Mouse (Mus musculus): ENCODE measurements around the gene Slc17a9. TPM values are rescaled to one million over a fixed set of nuclear protein-coding genes. Genes with fewer than 3 reads are reported as not detected.

Slc17a9 gene
- 0.31 and 1.4 TPM in 2 replicates for polyA plus RNA-seq (2015; fragmentation: Nextera tagmentation; extraction: Ambion mirVana)

GRCm38 (mm10) chr2:180724585-180725413, at the start of gene Slc17a9:
Slc17a9 (plus strand) TSS chr2:180725263.
- H3K9ac ChIP-seq (replicated peaks): no peak within 1 kb of the TSS
- 7% methylated on average over 18 of the region's 18 CpGs for WGBS
- ATAC-seq (ENCODE audit: low FRiP score): no peak
- peaks cover 45% of the 10 kb centered on the region for H3K36me3 ChIP-seq
- no peak within 1 kb of the TSS for H3K4me3 ChIP-seq (replicated peaks)
- peak within 1 kb of the TSS; percentile 34 for H3K4me2 ChIP-seq
- no peaks in the 10 kb centered on the region for H3K27me3 ChIP-seq (replicated peaks)
- H3K27ac ChIP-seq (replicated peaks): no peak within 1 kb of the TSS
- H3K9me3 ChIP-seq (replicated peaks): no peaks in the 10 kb centered on the region
- H3K4me1 ChIP-seq: peaks cover 8% of the 10 kb centered on the region

- 92% methylated on average over 2 of the region's 2 CpGs for WGBS
- Histone ChIP-seq H3K9ac (replicated peaks) (no peak overlapping the region), H3K36me3 (peaks cover 53% of the 10 kb centered on the region), H3K4me1 (no peaks in the 10 kb centered on the region), H3K27me3 (replicated peaks) (no peaks in the 10 kb centered on the region), H3K4me3 (replicated peaks) (no peak overlapping the region), H3K9me3 (replicated peaks) (no peaks in the 10 kb centered on the region), H3K27ac (replicated peaks) (no peak overlapping the region), H3K4me2 (no peak overlapping the region)
- ATAC-seq (ENCODE audit: low FRiP score): no peak
Observed at GRCm38 (mm10) chr2:180676706-180677105, 48.4 kb upstream of the Slc17a9 start.

DNA sequence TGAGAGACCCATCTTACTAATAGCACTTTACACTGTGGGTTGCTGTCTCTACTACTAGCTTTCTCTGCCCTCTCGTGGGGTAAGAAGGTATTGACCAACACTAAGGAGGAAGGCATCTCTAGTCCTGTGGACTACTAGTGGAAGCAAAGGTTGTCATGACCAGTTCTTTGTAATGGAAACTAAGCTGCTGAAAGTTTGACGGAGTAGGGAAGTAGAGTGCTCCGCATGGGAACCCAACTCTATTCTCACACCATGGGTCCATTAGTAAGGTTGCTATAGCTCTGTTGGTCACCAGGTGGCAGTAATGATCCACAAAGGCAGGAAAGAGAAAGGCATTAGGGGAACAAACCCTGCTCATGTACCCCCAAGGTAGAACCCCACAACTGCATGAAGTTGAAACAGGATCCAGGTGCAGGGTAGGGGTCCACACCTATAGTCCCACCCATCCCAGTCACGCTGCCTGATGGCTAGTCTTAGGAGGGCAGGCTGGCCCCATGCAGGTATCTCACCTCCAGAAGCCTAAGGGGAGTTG, 46.4 kb upstream of the Slc17a9 start:
- peaks cover 54% of the 10 kb centered on the region for H3K36me3 ChIP-seq
- 21% methylated on average over 4 of the region's 4 CpGs for WGBS
- no peaks in the 10 kb centered on the region for H3K27me3 ChIP-seq (replicated peaks)
- no peaks in the 10 kb centered on the region for H3K4me1 ChIP-seq
- no peak overlapping the region for H3K4me2 ChIP-seq
- no peak overlapping the region for H3K27ac ChIP-seq (replicated peaks)
- H3K4me3 ChIP-seq (replicated peaks): no peak overlapping the region
- peak; percentile 45; the same call in 1 of the 2 replicates for ATAC-seq (ENCODE audit: low FRiP score)
- H3K9ac ChIP-seq (replicated peaks): no peak overlapping the region
- no peaks in the 10 kb centered on the region for H3K9me3 ChIP-seq (replicated peaks)

- no peak overlapping the region for H3K27ac ChIP-seq (replicated peaks)
- no peaks in the 10 kb centered on the region for H3K27me3 ChIP-seq (replicated peaks)
- WGBS: 70% methylated on average over 2 of the region's 2 CpGs
- H3K9ac ChIP-seq (replicated peaks): no peak overlapping the region
- peaks cover 64% of the 10 kb centered on the region for H3K36me3 ChIP-seq
- no peak overlapping the region for H3K4me2 ChIP-seq
- no peaks in the 10 kb centered on the region for H3K9me3 ChIP-seq (replicated peaks)
- no peaks in the 10 kb centered on the region for H3K4me1 ChIP-seq
- no peak overlapping the region for H3K4me3 ChIP-seq (replicated peaks)
- no peak for ATAC-seq (ENCODE audit: low FRiP score)
Observed at GRCm38 (mm10) chr2:180681225-180681624, 43.8 kb upstream of the Slc17a9 start.

- Histone ChIP-seq H3K27ac (replicated peaks) (no peak overlapping the region), H3K9me3 (replicated peaks) (no peaks in the 10 kb centered on the region), H3K4me2 (no peak overlapping the region), H3K9ac (replicated peaks) (no peak overlapping the region), H3K4me1 (no peaks in the 10 kb centered on the region), H3K4me3 (replicated peaks) (no peak overlapping the region), H3K27me3 (replicated peaks) (no peaks in the 10 kb centered on the region), H3K36me3 (peaks cover 87% of the 10 kb centered on the region)
- ATAC-seq (ENCODE audit: low FRiP score): no peak
- 87% methylated on average over 2 of the region's 2 CpGs for WGBS
Observed at GRCm38 (mm10) chr2:180683524-180683923, 41.5 kb upstream of the Slc17a9 start.

DNA sequence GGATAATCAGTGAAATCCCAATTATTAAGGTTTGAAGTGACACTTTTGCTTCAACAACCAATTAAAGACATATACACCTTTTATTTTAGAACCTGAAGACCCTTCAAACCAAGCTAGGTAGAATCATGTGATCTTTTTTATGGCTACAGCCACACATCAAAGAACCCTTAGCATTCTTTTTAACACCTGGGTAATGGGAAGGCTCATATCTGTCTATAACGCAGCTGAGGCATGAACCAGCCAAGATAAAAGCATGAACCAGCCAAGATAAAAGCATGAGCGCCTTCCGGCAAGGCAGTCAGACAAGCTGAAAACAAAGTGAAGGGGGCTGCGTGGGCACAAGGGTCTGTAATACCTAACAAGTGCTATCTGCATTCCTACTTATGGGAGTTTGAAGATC, 41.0 kb upstream of the Slc17a9 start:
- H3K36me3 ChIP-seq: peaks cover 92% of the 10 kb centered on the region
- 93% methylated on average over 4 of the region's 4 CpGs for WGBS
- no peaks in the 10 kb centered on the region for H3K4me1 ChIP-seq
- H3K9me3 ChIP-seq (replicated peaks): no peaks in the 10 kb centered on the region
- no peak overlapping the region for H3K4me2 ChIP-seq
- H3K27me3 ChIP-seq (replicated peaks): no peaks in the 10 kb centered on the region
- no peak overlapping the region for H3K9ac ChIP-seq (replicated peaks)
- ATAC-seq (ENCODE audit: low FRiP score): no peak
- H3K27ac ChIP-seq (replicated peaks): no peak overlapping the region
- H3K4me3 ChIP-seq (replicated peaks): no peak overlapping the region

DNA sequence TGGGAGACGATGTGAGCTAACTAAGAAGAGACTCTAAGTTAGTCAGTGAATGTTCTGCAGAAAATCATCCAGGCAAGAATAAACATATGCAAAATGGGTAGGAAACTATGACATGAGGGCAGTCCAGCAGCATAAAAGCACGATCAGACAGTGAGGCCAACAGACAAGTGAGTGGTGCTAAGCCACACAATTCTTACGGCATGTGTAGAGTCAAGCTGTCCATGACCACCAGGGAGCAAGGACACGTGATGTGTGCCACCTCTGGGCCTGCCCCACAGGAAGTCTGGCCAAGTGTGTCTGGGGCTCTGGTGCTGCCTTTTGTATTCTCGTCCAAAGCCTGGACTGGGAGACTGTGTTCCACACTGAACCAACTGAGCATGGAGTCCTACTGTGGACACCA, 35.2 kb upstream of the Slc17a9 start:
- Histone ChIP-seq H3K4me3 (replicated peaks) (no peak overlapping the region), H3K27me3 (replicated peaks) (no peaks in the 10 kb centered on the region), H3K9ac (replicated peaks) (no peak overlapping the region), H3K4me2 (no peak overlapping the region), H3K9me3 (replicated peaks) (no peaks in the 10 kb centered on the region), H3K4me1 (peaks cover 14% of the 10 kb centered on the region), H3K27ac (replicated peaks) (no peak overlapping the region), H3K36me3 (peaks cover 57% of the 10 kb centered on the region)
- 87% methylated on average over 5 of the region's 5 CpGs for WGBS
- ATAC-seq (ENCODE audit: low FRiP score): no peak

DNA sequence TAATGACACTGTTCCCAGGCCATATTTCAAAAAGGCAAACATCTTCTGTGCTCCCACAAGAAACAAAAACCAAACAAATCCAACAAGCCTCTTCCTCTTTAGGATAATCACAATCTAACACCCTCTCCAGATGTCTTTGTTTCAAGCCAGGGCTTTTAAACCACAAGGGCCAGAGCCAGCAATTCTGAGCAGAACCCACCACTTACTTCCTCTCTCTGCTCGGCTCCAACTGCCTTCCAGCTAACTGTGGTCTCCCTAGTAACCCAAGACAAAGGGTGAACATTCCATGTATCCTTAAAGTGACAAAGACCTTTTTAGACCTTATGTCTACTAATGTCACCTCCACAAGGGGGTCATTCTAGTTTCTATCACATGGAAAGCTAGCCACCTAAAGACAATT, 32.4 kb upstream of the Slc17a9 start:
- 0% methylated on average over 1 of the region's 1 CpGs for WGBS
- no peak overlapping the region for H3K9ac ChIP-seq (replicated peaks)
- no peaks in the 10 kb centered on the region for H3K27me3 ChIP-seq (replicated peaks)
- H3K4me2 ChIP-seq: peak overlapping the region; percentile 15; the same call in 1 of the 2 replicates
- peak; percentile 50; the same call in 1 of the 2 replicates for ATAC-seq (ENCODE audit: low FRiP score)
- H3K4me3 ChIP-seq (replicated peaks): no peak overlapping the region
- H3K27ac ChIP-seq (replicated peaks): peak overlapping the region; percentile 71
- peaks cover 30% of the 10 kb centered on the region for H3K36me3 ChIP-seq
- no peaks in the 10 kb centered on the region for H3K9me3 ChIP-seq (replicated peaks)
- H3K4me1 ChIP-seq: peaks cover 21% of the 10 kb centered on the region

- H3K4me1 ChIP-seq: peaks cover 36% of the 10 kb centered on the region
- H3K36me3 ChIP-seq: peaks cover 5% of the 10 kb centered on the region
- WGBS: 68% methylated on average over 2 of the region's 2 CpGs
- no peak for ATAC-seq (ENCODE audit: low FRiP score)
- H3K9ac ChIP-seq (replicated peaks): no peak overlapping the region
- H3K9me3 ChIP-seq (replicated peaks): no peaks in the 10 kb centered on the region
- no peak overlapping the region for H3K4me3 ChIP-seq (replicated peaks)
- H3K27ac ChIP-seq (replicated peaks): no peak overlapping the region
- no peaks in the 10 kb centered on the region for H3K27me3 ChIP-seq (replicated peaks)
- no peak overlapping the region for H3K4me2 ChIP-seq
Observed at GRCm38 (mm10) chr2:180695176-180695575, 29.9 kb upstream of the Slc17a9 start.

- peak overlapping the region; percentile 95 for H3K4me2 ChIP-seq
- H3K9me3 ChIP-seq (replicated peaks): no peaks in the 10 kb centered on the region
- H3K36me3 ChIP-seq: no peaks in the 10 kb centered on the region
- WGBS: 80% methylated on average over 5 of the region's 5 CpGs
- H3K4me1 ChIP-seq: peaks cover 43% of the 10 kb centered on the region
- H3K9ac ChIP-seq (replicated peaks): peak overlapping the region; percentile 99
- H3K27ac ChIP-seq (replicated peaks): no peak overlapping the region
- H3K4me3 ChIP-seq (replicated peaks): peak overlapping the region; percentile 91
- H3K27me3 ChIP-seq (replicated peaks): no peaks in the 10 kb centered on the region
- ATAC-seq (ENCODE audit: low FRiP score): no peak
Observed at GRCm38 (mm10) chr2:180700457-180700856, 24.6 kb upstream of the Slc17a9 start.

GRCm38 (mm10) chr2:180701053-180701766, 23.9 kb upstream of the Slc17a9 start:
- Histone ChIP-seq H3K27ac (replicated peaks) (peak overlapping the region; percentile 97), H3K4me1 (peaks cover 45% of the 10 kb centered on the region), H3K9ac (replicated peaks) (peak overlapping the region; percentile 99), H3K4me3 (replicated peaks) (peak overlapping the region; percentile 91), H3K4me2 (peak overlapping the region; percentile 95), H3K36me3 (no peaks in the 10 kb centered on the region), H3K9me3 (replicated peaks) (no peaks in the 10 kb centered on the region), H3K27me3 (replicated peaks) (no peaks in the 10 kb centered on the region)
- WGBS: 5% methylated on average over 24 of the region's 26 CpGs
- ATAC-seq (ENCODE audit: low FRiP score): peak; percentile 16

Measured in neural tube, embryonic 15.5 days (tissue).